Comparison of ENCODE assay signal across 14 mouse cellular contexts in the genomic region with DNA sequence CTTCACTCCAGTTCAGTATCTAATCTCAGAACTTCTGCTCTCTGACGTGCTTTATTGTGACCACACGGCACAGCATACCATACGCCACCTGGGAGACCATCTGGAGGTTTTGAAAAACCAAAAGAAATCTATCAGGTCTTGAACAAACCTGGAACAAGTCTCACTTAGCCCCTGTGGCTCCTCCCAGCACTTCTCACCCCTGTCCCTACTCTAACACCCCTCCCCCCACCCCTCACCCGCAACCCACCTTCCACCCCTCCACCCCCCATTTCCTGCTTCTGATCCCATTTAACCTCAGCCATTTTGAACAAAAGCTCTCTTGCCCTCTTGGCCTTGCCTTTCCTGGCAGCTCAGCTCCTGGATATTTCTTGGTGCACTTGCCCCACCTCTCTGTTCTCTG. TPM values are rescaled to one million over a fixed set of nuclear protein-coding genes. Genes with fewer than 3 reads are reported as not detected.
DNase-seq lines count a peak whose midpoint lies in the region; ATAC-seq and TF ChIP-seq lines count a peak whose summit lies in the region.
"Had no signal": no experiment of that assay in that cellular context is flagged by ENCODE, and none has a peak within 500 bp of the region (broad histone marks: within the 10 kb centered on the region; RNA-seq: fewer than 3 reads in every experiment).

No protein-coding gene starts in this region.

- no peak for TF ChIP-seq CTCF in thymus, adult 2 months (IDR thresholded peaks at IDR 0.05; ENCODE audit: borderline replicate concordance, control insufficient read depth, extremely low read depth, insufficient read depth, low read length, poor library complexity)

- no peak overlapping the region for H3K4me2 ChIP-seq in heart, embryonic 15.5 days
- H3K4me2 ChIP-seq in heart, embryonic 11.5 days = no peak overlapping the region
- H3K4me2 ChIP-seq: lung, embryonic 14.5 days; stomach, embryonic 15.5 days had no signal

- no peaks in the 10 kb centered on the region for H3K27me3 ChIP-seq in heart, embryonic 15.5 days
- H3K27me3 ChIP-seq in heart, embryonic 11.5 days (ENCODE audit: control insufficient read depth, insufficient read depth, low read length) = no peaks in the 10 kb centered on the region
- no peaks in the 10 kb centered on the region for H3K27me3 ChIP-seq in thymus, adult 2 months (ENCODE audit: control insufficient read depth, insufficient read depth, low read length)
- H3K27me3 ChIP-seq: megakaryocyte, embryonic 14.5 days; stomach, embryonic 15.5 days had no signal

- no peaks in the 10 kb centered on the region for H3K9me3 ChIP-seq in heart, embryonic 15.5 days (replicated peaks)
- H3K9me3 ChIP-seq in heart, embryonic 11.5 days (replicated peaks; ENCODE audit: control insufficient read depth, low read length) = no peaks in the 10 kb centered on the region
- H3K9me3 ChIP-seq: megakaryocyte, embryonic 14.5 days; stomach, embryonic 15.5 days had no signal

- no peak for TF ChIP-seq POLR2A in thymus, adult 2 months (IDR thresholded peaks at IDR 0.05; ENCODE audit: control insufficient read depth, extremely low read depth, insufficient read depth, low read length, poor library complexity)

- WGBS in heart, embryonic 15.5 days = 52% methylated on average over 4 of the region's 4 CpGs
- WGBS in heart, embryonic 11.5 days (ENCODE audit: insufficient replicate concordance) = 41% methylated on average over 4 of the region's 4 CpGs
- 7% methylated on average over 4 of the region's 4 CpGs for WGBS in thymus, adult 2 months

- no peak overlapping the region for H3K27ac ChIP-seq in heart, embryonic 15.5 days
- no peak overlapping the region for H3K27ac ChIP-seq in heart, embryonic 11.5 days (ENCODE audit: low read depth, low read length)
- H3K27ac ChIP-seq in thymus, adult 2 months (ENCODE audit: control insufficient read depth, insufficient read depth, low read length) = peak overlapping the region; percentile 95
- H3K27ac ChIP-seq: stomach, embryonic 15.5 days had no signal

- H3K4me3 ChIP-seq in heart, embryonic 15.5 days = no peak overlapping the region
- no peak overlapping the region for H3K4me3 ChIP-seq in heart, embryonic 11.5 days (ENCODE audit: low read depth, low read length)
- no peak overlapping the region for H3K4me3 ChIP-seq in thymus, adult 2 months (ENCODE audit: control insufficient read depth, insufficient read depth, low read length)
- H3K4me3 ChIP-seq: erythroblast, embryonic 14.5 days; megakaryocyte, embryonic 14.5 days; myocyte; stomach, embryonic 15.5 days had no signal

- DNase-seq in CD4-positive, CD25-positive, alpha-beta regulatory T cell, adult 2 months (ENCODE audit: low read depth, low spot score) = peak; percentile 46
- peak; percentile 23 for DNase-seq in embryo, embryonic 11 days
- DNase-seq in thymus, adult 2 months = peak; percentile 29
- no peak for DNase-seq in cerebellum, postnatal 36 days
- DNase-seq in lung, postnatal 4 days = no peak
- no peak for DNase-seq in cerebellum, adult 9-10 months
- DNase-seq: lung, embryonic 14.5 days had no signal

- 0 out of 2 replicates have a peak, but pooled peaks have one; percentile 27 for ATAC-seq in heart, embryonic 15.5 days (replicated peaks; ENCODE audit: insufficient number of reproducible peaks, insufficient read depth, low FRiP score, low read depth)
- no peak for ATAC-seq in heart, embryonic 11.5 days (replicated peaks; ENCODE audit: insufficient number of reproducible peaks, low FRiP score, low TSS enrichment)
- ATAC-seq: intestine, embryonic 16.5 days had no signal

- H3K36me3 ChIP-seq in heart, embryonic 15.5 days = no peaks in the 10 kb centered on the region
- H3K36me3 ChIP-seq in heart, embryonic 11.5 days (ENCODE audit: control insufficient read depth, insufficient read depth, low read length) = no peaks in the 10 kb centered on the region
- peaks cover 50% of the 10 kb centered on the region for H3K36me3 ChIP-seq in thymus, adult 2 months (ENCODE audit: control insufficient read depth, insufficient read depth, low read length)
- H3K36me3 ChIP-seq: stomach, embryonic 15.5 days had no signal

- no peak overlapping the region for H3K9ac ChIP-seq in heart, embryonic 15.5 days
- H3K9ac ChIP-seq in heart, embryonic 11.5 days (ENCODE audit: low read depth, low read length) = no peak overlapping the region
- H3K9ac ChIP-seq: lung, embryonic 14.5 days; stomach, embryonic 15.5 days had no signal

- H3K4me1 ChIP-seq in heart, embryonic 15.5 days (replicated peaks) = no peaks in the 10 kb centered on the region
- no peaks in the 10 kb centered on the region for H3K4me1 ChIP-seq in heart, embryonic 11.5 days (ENCODE audit: control insufficient read depth, insufficient read depth, low read length)
- H3K4me1 ChIP-seq in thymus, adult 2 months (replicated peaks; ENCODE audit: control insufficient read depth, insufficient read depth, low read length) = peaks cover 12% of the 10 kb centered on the region
- H3K4me1 ChIP-seq: stomach, embryonic 15.5 days had no signal

RNA-seq across cellular contexts. Expression of gene Sp100, which starts 30.4 kb away (rescaled TPM):
- polyA plus RNA-seq in heart, embryonic 15.5 days (2015; fragmentation: Nextera tagmentation; extraction: Ambion mirVana) = 3.3 and 4.8 TPM in 2 replicates
- 0.46 and 0.99 TPM in 2 replicates for polyA plus RNA-seq in heart, embryonic 11.5 days (2014; fragmentation: Nextera tagmentation; extraction: Ambion mirVana)
- polyA plus RNA-seq in thymus, adult 2 months (2012; rRNA removed) = 60.6 and 68.0 TPM in 2 replicates

Comparison
In these comparisons a context has a peak if more than half of its experiments do, and no peak if none do; other contexts are left out.
1. DNase-seq: peak in CD4-positive, CD25-positive, alpha-beta regulatory T cell, adult 2 months (single experiment), embryo, embryonic 11 days (single experiment) and thymus, adult 2 months (single experiment); none in cerebellum, postnatal 36 days (0 of 2), lung, postnatal 4 days (0 of 2) and cerebellum, adult 9-10 months (single experiment).
2. RNA of gene Sp100, which starts 30.4 kb away (polyA plus RNA-seq): 60.6 to 68.0 TPM in thymus, adult 2 months; 3.3 to 4.8 TPM in heart, embryonic 15.5 days and 0.46 to 0.99 TPM in heart, embryonic 11.5 days; every median in the first group is over 10 times any median in the second.